Mouse (Mus musculus) testis, adult 2 months (tissue): ENCODE measurements around the gene Agap2.
"Not testable (repeated sequence)": the region's sequence is repeated elsewhere in the genome, so short reads cannot be mapped to it uniquely, and the experiment has no call there.

Experiments used
- CTCF ChIP-seq: fragments of 200-500 bp; IDR thresholded peaks from 2 replicates; pipeline ENCODE4 v1.5.1; 2012; ENCODE audit warnings: low read depth, mild to moderate bottlenecking, inconsistent platforms, low read length, moderate library complexity; ENCODE audit not compliant: control insufficient read depth, insufficient read depth, insufficient replicate concordance
- POLR2A ChIP-seq: fragments of 200-500 bp; IDR thresholded peaks from 2 replicates; pipeline ENCODE4 v1.6.1; 2012; ENCODE audit warnings: low read depth, mild to moderate bottlenecking, inconsistent platforms, low read length, moderate library complexity; ENCODE audit not compliant: control insufficient read depth

GRCm38 (mm10) chr10:127134394-127135035, 59.4 kb downstream of the Agap2 start:
- TF ChIP-seq CTCF, POLR2A: not testable (repeated sequence)
